Mouse (Mus musculus): ENCODE data around the gene Gm3646.

Gm3646 gene

GRCm38 (mm10) chr1:39805243-39805979 lies at the start of gene Gm3646:
Gm3646 (minus strand) TSS chr1:39805332.
- no peak for DNase-seq (ENCODE audit: low spot score)

GRCm38 (mm10) chr1:39847066-39847465 lies 41.9 kb upstream of the Gm3646 start:
- DNase-seq (ENCODE audit: low spot score): no peak

GRCm38 (mm10) chr1:39846031-39846550 lies 41.0 kb upstream of the Gm3646 start:
- DNase-seq (ENCODE audit: low spot score): no peak

- no peak for DNase-seq (ENCODE audit: low spot score)
Observed at GRCm38 (mm10) chr1:39843328-39843727, 38.2 kb upstream of the Gm3646 start.

- DNase-seq (ENCODE audit: low spot score): no peak
Observed at GRCm38 (mm10) chr1:39842218-39843007, 37.3 kb upstream of the Gm3646 start.

- no peak for DNase-seq (ENCODE audit: low spot score)
Observed at GRCm38 (mm10) chr1:39840856-39841255, 35.7 kb upstream of the Gm3646 start.

- no peak for DNase-seq (ENCODE audit: low spot score)
Observed at GRCm38 (mm10) chr1:39839838-39840237, 34.7 kb upstream of the Gm3646 start.

- no peak for DNase-seq (ENCODE audit: low spot score)
Observed at GRCm38 (mm10) chr1:39839217-39839616, 34.1 kb upstream of the Gm3646 start.

- DNase-seq (ENCODE audit: low spot score): no peak
Observed at GRCm38 (mm10) chr1:39838487-39839169, 33.5 kb upstream of the Gm3646 start.

- DNase-seq (ENCODE audit: low spot score): no peak
Observed at GRCm38 (mm10) chr1:39831594-39832039, 26.5 kb upstream of the Gm3646 start.

GRCm38 (mm10) chr1:39830786-39831593 lies 25.9 kb upstream of the Gm3646 start:
- no peak for DNase-seq (ENCODE audit: low spot score)

- no peak for DNase-seq (ENCODE audit: low spot score)
Observed at GRCm38 (mm10) chr1:39824902-39825301, 19.8 kb upstream of the Gm3646 start.

GRCm38 (mm10) chr1:39824240-39824639 lies 19.1 kb upstream of the Gm3646 start:
- DNase-seq (ENCODE audit: low spot score): no peak

- no peak for DNase-seq (ENCODE audit: low spot score)
Observed at GRCm38 (mm10) chr1:39819596-39819995, 14.5 kb upstream of the Gm3646 start.

- DNase-seq (ENCODE audit: low spot score): no peak
Observed at GRCm38 (mm10) chr1:39815766-39816165, 10.6 kb upstream of the Gm3646 start.

- no peak for DNase-seq (ENCODE audit: low spot score)
Observed at GRCm38 (mm10) chr1:39813067-39813466, 7.9 kb upstream of the Gm3646 start.

GRCm38 (mm10) chr1:39804789-39805188 lies 343 bp downstream of the Gm3646 start:
- DNase-seq (ENCODE audit: low spot score): no peak

GRCm38 (mm10) chr1:39802946-39803345 lies 2.2 kb downstream of the Gm3646 start:
- no peak for DNase-seq (ENCODE audit: low spot score)

- DNase-seq (ENCODE audit: low spot score): no peak
Observed at GRCm38 (mm10) chr1:39797496-39797895, 7.6 kb downstream of the Gm3646 start.

- no peak for DNase-seq (ENCODE audit: low spot score)
Observed at GRCm38 (mm10) chr1:39796765-39797164, 8.4 kb downstream of the Gm3646 start.

GRCm38 (mm10) chr1:39784632-39785031 lies 20.5 kb downstream of the Gm3646 start:
- DNase-seq (ENCODE audit: low spot score): no peak

GRCm38 (mm10) chr1:39781835-39782234 lies 23.3 kb downstream of the Gm3646 start:
- no peak for DNase-seq (ENCODE audit: low spot score)
